ENCODE assay signal across 24 mouse cellular contexts in the genomic region with DNA sequence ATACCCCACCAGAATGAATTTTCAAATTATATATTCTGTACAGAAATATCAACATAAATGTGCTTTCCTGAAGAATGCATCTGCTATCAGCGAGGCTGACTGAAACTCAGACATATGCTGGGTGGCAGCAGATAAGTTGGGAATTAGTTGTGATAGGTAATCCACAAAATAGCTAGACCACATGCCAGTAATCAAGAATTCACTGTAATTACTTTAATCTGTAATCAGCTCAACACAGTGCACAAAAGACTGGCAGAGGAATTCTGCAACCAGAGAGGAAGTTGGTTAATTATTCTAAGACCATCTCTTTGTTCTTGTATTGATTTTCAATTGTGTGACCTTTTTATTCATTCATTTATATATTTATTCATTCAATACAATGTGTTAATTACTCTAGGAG.
DNase-seq lines count a peak whose midpoint lies in the region; ATAC-seq and TF ChIP-seq lines count a peak whose summit lies in the region.
"Had no signal": no experiment of that assay in that cellular context is flagged by ENCODE, and none has a peak within 500 bp of the region (broad histone marks: within the 10 kb centered on the region; RNA-seq: fewer than 3 reads in every experiment).

No protein-coding gene starts in this region.

- DNase-seq in forebrain, embryonic 11.5 days (ENCODE audit: low spot score) = no peak
- peak; percentile 6 for DNase-seq in MEL (ENCODE audit: low read depth, low spot score)
- DNase-seq in forebrain, postnatal 0 days = peak; percentile 7
- peak; percentile 10 for DNase-seq in retina, embryonic 14.5 days (ENCODE audit: low spot score)
- DNase-seq in adrenal gland, postnatal 36 days = no peak
- DNase-seq in thymus, postnatal 4 days = no peak
- DNase-seq: adrenal gland, postnatal 25 days; cerebellum, adult 8-10 months; cerebellum, postnatal 25 days; gastrocnemius, adult 2 months; heart, postnatal 10 days; kidney, adult 9 months; kidney, postnatal 10 days; lung, embryonic 14.5 days; lung, postnatal 14 days; right cerebral cortex, postnatal 14 days had no signal

- no peak overlapping the region for H3K27ac ChIP-seq in forebrain, embryonic 13.5 days
- no peak overlapping the region for H3K27ac ChIP-seq in forebrain, embryonic 11.5 days (ENCODE audit: low read depth, low read length)
- H3K27ac ChIP-seq in MEL (ENCODE audit: control insufficient read depth, low read depth, low read length) = no peak overlapping the region
- H3K27ac ChIP-seq in forebrain, postnatal 0 days (ENCODE audit: low read depth, low read length) = no peak overlapping the region
- H3K27ac ChIP-seq: gastrocnemius, adult 2 months; heart, embryonic 13.5 days; hindbrain, embryonic 14.5 days; midbrain, embryonic 12.5 days; neural tube, embryonic 12.5 days had no signal

- H3K4me3 ChIP-seq in forebrain, embryonic 13.5 days = no peak overlapping the region
- no peak overlapping the region for H3K4me3 ChIP-seq in forebrain, embryonic 11.5 days (ENCODE audit: low read depth, low read length)
- H3K4me3 ChIP-seq in MEL (ENCODE audit: control insufficient read depth in 1 of 2, insufficient read depth in 1 of 2, low read depth in 2 of 2, low read length in 2 of 2) = no peak overlapping the region
- H3K4me3 ChIP-seq in forebrain, postnatal 0 days (ENCODE audit: low read depth, low read length) = no peak overlapping the region
- H3K4me3 ChIP-seq: gastrocnemius, adult 2 months; heart, embryonic 13.5 days; midbrain, embryonic 12.5 days; myocyte; neural tube, embryonic 12.5 days had no signal

- H3K9ac ChIP-seq in forebrain, embryonic 13.5 days = no peak overlapping the region
- no peak overlapping the region for H3K9ac ChIP-seq in forebrain, embryonic 11.5 days (ENCODE audit: low read length)
- no peak overlapping the region for H3K9ac ChIP-seq in MEL (ENCODE audit: control insufficient read depth, low read depth, low read length, poor library complexity, severe bottlenecking)
- no peak overlapping the region for H3K9ac ChIP-seq in forebrain, postnatal 0 days
- H3K9ac ChIP-seq: heart, embryonic 13.5 days; hindbrain, embryonic 14.5 days; lung, embryonic 14.5 days; midbrain, embryonic 12.5 days; neural tube, embryonic 12.5 days had no signal

- TF ChIP-seq EP300 in MEL (IDR thresholded peaks at IDR 0.05; ENCODE audit: low read depth in 1 of 2, low read length in 2 of 2) = peak; percentile 18 to 66; a peak in 2 of 4 replicates

- H3K79me2 ChIP-seq in MEL (ENCODE audit: control insufficient read depth, insufficient read depth, low read length, poor library complexity) = no peaks in the 10 kb centered on the region

- no peaks in the 10 kb centered on the region for H3K4me1 ChIP-seq in forebrain, embryonic 13.5 days
- H3K4me1 ChIP-seq in forebrain, embryonic 11.5 days (replicated peaks; ENCODE audit: control insufficient read depth, insufficient read depth, low read length) = no peaks in the 10 kb centered on the region
- H3K4me1 ChIP-seq in MEL (ENCODE audit: control insufficient read depth in 1 of 2, insufficient read depth in 2 of 2, low read length in 2 of 2) = no peaks in the 10 kb centered on the region; a peak in 1 of 4 replicates
- H3K4me1 ChIP-seq in forebrain, postnatal 0 days (ENCODE audit: insufficient read depth) = peaks cover 3% of the 10 kb centered on the region; the same call in 1 of the 2 replicates
- H3K4me1 ChIP-seq: midbrain, embryonic 12.5 days; neural tube, embryonic 12.5 days had no signal

- 0 out of 2 replicates have a peak, but pooled peaks have one; percentile 21 for ATAC-seq in forebrain, embryonic 13.5 days
- ATAC-seq in forebrain, embryonic 11.5 days (replicated peaks; ENCODE audit: low FRiP score) = no peak
- peak; percentile 29; the same call in 1 of the 2 replicates for ATAC-seq in forebrain, postnatal 0 days
- ATAC-seq: intestine, postnatal 0 days had no signal

- H3K27me3 ChIP-seq in forebrain, embryonic 13.5 days = no peaks in the 10 kb centered on the region
- no peaks in the 10 kb centered on the region for H3K27me3 ChIP-seq in forebrain, embryonic 11.5 days (ENCODE audit: control insufficient read depth, insufficient read depth, low read length)
- H3K27me3 ChIP-seq in MEL (ENCODE audit: control insufficient read depth in 1 of 2, insufficient read depth in 2 of 2, low read length in 2 of 2) = no peaks in the 10 kb centered on the region
- no peaks in the 10 kb centered on the region for H3K27me3 ChIP-seq in forebrain, postnatal 0 days (ENCODE audit: insufficient read depth, low read length)
- H3K27me3 ChIP-seq: heart, embryonic 13.5 days; midbrain, embryonic 12.5 days; neural tube, embryonic 12.5 days had no signal

- TF ChIP-seq POLR2A in MEL (IDR thresholded peaks at IDR 0.05; ENCODE audit: control insufficient read depth in 1 of 2, insufficient read depth in 1 of 2, low read depth in 1 of 2, low read length in 2 of 2, poor library complexity in 1 of 2) = no peak

- 64% methylated on average over 1 of the region's 1 CpGs for WGBS in forebrain, embryonic 13.5 days
- 81% methylated on average over 1 of the region's 1 CpGs for WGBS in forebrain, embryonic 11.5 days
- 38% methylated on average over 1 of the region's 1 CpGs for WGBS in forebrain, postnatal 0 days

- H3K36me3 ChIP-seq in forebrain, embryonic 13.5 days (ENCODE audit: poor library complexity, severe bottlenecking) = no peaks in the 10 kb centered on the region
- H3K36me3 ChIP-seq in forebrain, embryonic 11.5 days (ENCODE audit: control insufficient read depth, insufficient read depth, low read length) = no peaks in the 10 kb centered on the region
- H3K36me3 ChIP-seq in MEL (ENCODE audit: control insufficient read depth in 1 of 2, insufficient read depth in 2 of 2, low read length in 2 of 2) = no peaks in the 10 kb centered on the region
- no peaks in the 10 kb centered on the region for H3K36me3 ChIP-seq in forebrain, postnatal 0 days (ENCODE audit: insufficient read depth)
- H3K36me3 ChIP-seq: G1E; heart, embryonic 13.5 days; midbrain, embryonic 12.5 days; neural tube, embryonic 12.5 days had no signal

- no peak overlapping the region for H3K4me2 ChIP-seq in forebrain, embryonic 13.5 days
- H3K4me2 ChIP-seq in forebrain, embryonic 11.5 days (ENCODE audit: low read depth, low read length, severe bottlenecking) = no peak overlapping the region
- H3K4me2 ChIP-seq in forebrain, postnatal 0 days (ENCODE audit: low read depth) = no peak overlapping the region
- H3K4me2 ChIP-seq: heart, embryonic 13.5 days; hindbrain, embryonic 14.5 days; lung, embryonic 14.5 days; midbrain, embryonic 12.5 days; neural tube, embryonic 12.5 days had no signal

- TF ChIP-seq RAD21 in MEL (IDR thresholded peaks at IDR 0.05; ENCODE audit: low read depth, low read length) = no peak

- no peaks in the 10 kb centered on the region for H3K9me3 ChIP-seq in forebrain, embryonic 13.5 days (replicated peaks)
- H3K9me3 ChIP-seq in forebrain, embryonic 11.5 days (ENCODE audit: control insufficient read depth, low read length) = no peaks in the 10 kb centered on the region
- H3K9me3 ChIP-seq in MEL (replicated peaks; ENCODE audit: insufficient read depth, low read length) = no peaks in the 10 kb centered on the region
- H3K9me3 ChIP-seq in forebrain, postnatal 0 days (ENCODE audit: low read length) = no peaks in the 10 kb centered on the region
- H3K9me3 ChIP-seq: G1E; heart, embryonic 13.5 days; midbrain, embryonic 12.5 days; neural tube, embryonic 12.5 days had no signal

- TF ChIP-seq CTCF in MEL (IDR thresholded peaks at IDR 0.05 in 2 of 3, conservative IDR thresholded peaks at IDR 0.05 in 1 of 3; ENCODE audit: control insufficient read depth in 1 of 3, insufficient read depth in 1 of 3, low read depth in 2 of 3, low read length in 3 of 3, poor library complexity in 1 of 3, severe bottlenecking in 1 of 3) = no peak
- no peak for TF ChIP-seq CTCF in forebrain, postnatal 0 days (IDR thresholded peaks at IDR 0.05; ENCODE audit: low read depth)

TF ChIP-seq in MEL, 35 proteins besides CTCF, POLR2A, EP300 and RAD21:
- TF ChIP-seq GATA1 (IDR thresholded peaks at IDR 0.05; ENCODE audit: low read depth, low read length) (peak; percentile 11; the same call in 1 of the 2 replicates), ZKSCAN1 (IDR thresholded peaks at IDR 0.05; ENCODE audit: low read depth, low read length) (no peak), TCF12 (IDR thresholded peaks at IDR 0.05; ENCODE audit: low read depth, low read length) (peak; percentile 62; the same call in 1 of the 2 replicates)
TF ChIP-seq in MEL: peak in this region for 2.

Comparison
In these comparisons a context has a peak if more than half of its experiments do, and no peak if none do; other contexts are left out.
1. DNase-seq: peak in MEL (single experiment), forebrain, postnatal 0 days (single experiment) and retina, embryonic 14.5 days (single experiment); none in forebrain, embryonic 11.5 days (single experiment), adrenal gland, postnatal 36 days (0 of 2) and thymus, postnatal 4 days (single experiment).